Mouse (Mus musculus) hindbrain, embryonic 11.5 days (tissue): Measurements from ENCODE around the gene Fam71e1. TPM values are rescaled to one million over a fixed set of nuclear protein-coding genes. Genes with fewer than 3 reads are reported as not detected.
A peak's percentile ranks its signal among the peaks of the same experiment; 100 is the strongest.

Experiments used
- ATAC-seq: fragments of 200-750 bp; cut with Nextera tagmentation; 2 replicates; pipeline ENCODE4 v1.8.0; 2017; ENCODE audit warnings: mild to moderate bottlenecking, moderate TSS enrichment, moderate library complexity; ENCODE audit not compliant: low FRiP score
- DNase-seq: peaks from one replicate; pipeline ENCODE4 v3.0.0-alpha.2; 2015; ENCODE audit warnings: low spot score
- H3K27ac ChIP-seq: fragments of 300-500 bp; sonication (generic); 2 replicates; pipeline ENCODE4 v1.5.1; 2014; ENCODE audit warnings: mild to moderate bottlenecking, low read depth, low read length
- H3K27me3 ChIP-seq: fragments of 300-500 bp; sonication (generic); 2 replicates; pipeline ENCODE4 v1.6.1; 2014; ENCODE audit warnings: mild to moderate bottlenecking, low read length, moderate library complexity, mixed read lengths; ENCODE audit not compliant: control insufficient read depth, insufficient read depth
- H3K36me3 ChIP-seq: fragments of 300-500 bp; sonication (generic); 2 replicates; pipeline ENCODE4 v1.6.1; 2014; ENCODE audit warnings: mild to moderate bottlenecking, low read length, moderate library complexity, mixed read lengths; ENCODE audit not compliant: control insufficient read depth, insufficient read depth
- H3K4me1 ChIP-seq: fragments of 300-500 bp; sonication (generic); replicated peaks from 2 replicates; pipeline ENCODE4 v1.6.1; 2014; ENCODE audit warnings: low read length, mixed read lengths; ENCODE audit not compliant: control insufficient read depth, insufficient read depth
- H3K4me2 ChIP-seq: fragments of 300-500 bp; sonication (generic); replicated peaks from 2 replicates; pipeline ENCODE4 v1.6.1; 2014; ENCODE audit warnings: mild to moderate bottlenecking, low read depth, low read length
- H3K4me3 ChIP-seq: fragments of 300-500 bp; sonication (generic); 2 replicates; pipeline ENCODE4 v1.5.1; 2014; ENCODE audit warnings: low read depth, low read length
- H3K9ac ChIP-seq: fragments of 300-500 bp; sonication (generic); 2 replicates; pipeline ENCODE4 v1.6.1; 2014; ENCODE audit warnings: low read depth, low read length
- H3K9me3 ChIP-seq: fragments of 300-500 bp; sonication (generic); 2 replicates; pipeline ENCODE4 v1.6.1; 2016; ENCODE audit warnings: low read length; ENCODE audit not compliant: control insufficient read depth
- WGBS: fragments of 180-500 bp; shearing (Covaris S2); extraction: QIAGEN DNeasy Blood & Tissue Kit; methylation state at CpG from one replicate; pipeline ENCODE4 v1.1.7; 2014; 5-methylcytosine and 5-hydroxymethylcytosine counted together
- polyA plus RNA-seq: library from polyadenylated mRNA; unstranded; fragments of >200 nt; fragmentation: Nextera tagmentation; extraction: Ambion mirVana; gene quantifications from 2 replicates; pipeline ENCODE4 v1.2.1, GENCODE M21; 2014

Fam71e1 gene
- polyA plus RNA-seq, 1 experiment from 2014 or later = 20.6 TPM

- WGBS = 92% methylated on average over 10 of the region's 10 CpGs
- Histone ChIP-seq H3K36me3 (peaks cover 16% of the 10 kb centered on the region; the same call in 1 of the 2 replicates), H3K4me2 (no peak overlapping the region), H3K27ac (no peak overlapping the region), H3K4me3 (no peak overlapping the region), H3K27me3 (peaks cover 21% of the 10 kb centered on the region), H3K4me1 (peaks cover 12% of the 10 kb centered on the region), H3K9ac (no peak overlapping the region), H3K9me3 (no peaks in the 10 kb centered on the region)
- no peak for ATAC-seq
- DNase-seq = no peak
Measured at GRCm38 (mm10) chr7:44463556-44464225, 32.7 kb upstream of the Fam71e1 start.

GRCm38 (mm10) chr7:44464511-44464910, 31.9 kb upstream of the Fam71e1 start:
- Histone ChIP-seq H3K27ac (peak overlapping the region; percentile 53; the same call in 1 of the 2 replicates), H3K27me3 (peaks cover 21% of the 10 kb centered on the region), H3K36me3 (peaks cover 16% of the 10 kb centered on the region; the same call in 1 of the 2 replicates), H3K4me2 (no peak overlapping the region), H3K9me3 (no peaks in the 10 kb centered on the region), H3K9ac (no peak overlapping the region), H3K4me1 (peaks cover 14% of the 10 kb centered on the region), H3K4me3 (no peak overlapping the region)
- 26% methylated on average over 4 of the region's 4 CpGs for WGBS
- no peak for ATAC-seq
- no peak for DNase-seq

- H3K27ac ChIP-seq = peak within 1 kb of the TSS; percentile 53; the same call in 1 of the 2 replicates
- H3K27me3 ChIP-seq = peaks cover 21% of the 10 kb centered on the region
- peaks cover 16% of the 10 kb centered on the region; the same call in 1 of the 2 replicates for H3K36me3 ChIP-seq
- H3K9me3 ChIP-seq = no peaks in the 10 kb centered on the region
- 49% methylated on average over 2 of the region's 2 CpGs for WGBS
- DNase-seq (no peak), ATAC-seq (no peak)
- H3K4me2 ChIP-seq = no peak within 1 kb of the TSS
- no peak within 1 kb of the TSS for H3K9ac ChIP-seq
- H3K4me1 ChIP-seq = peaks cover 14% of the 10 kb centered on the region
- H3K4me3 ChIP-seq = no peak within 1 kb of the TSS
Measured at GRCm38 (mm10) chr7:44465111-44465510, 31.3 kb upstream of the Fam71e1 start, which contains the start of gene Aspdh. Gene Aspdh (plus strand): TSS chr7:44465391.

- no peak overlapping the region for H3K9ac ChIP-seq
- 81% methylated on average over 10 of the region's 10 CpGs for WGBS
- H3K27ac ChIP-seq = no peak overlapping the region
- no peak overlapping the region for H3K4me2 ChIP-seq
- no peak for DNase-seq
- peaks cover 13% of the 10 kb centered on the region for H3K27me3 ChIP-seq
- ATAC-seq = no peak
- no peak overlapping the region for H3K4me3 ChIP-seq
- H3K9me3 ChIP-seq = no peaks in the 10 kb centered on the region
- peaks cover 12% of the 10 kb centered on the region; the same call in 1 of the 2 replicates for H3K36me3 ChIP-seq
- peaks cover 14% of the 10 kb centered on the region for H3K4me1 ChIP-seq
Measured at GRCm38 (mm10) chr7:44466006-44466887, 30.1 kb upstream of the Fam71e1 start.

GRCm38 (mm10) chr7:44466888-44467311, 29.5 kb upstream of the Fam71e1 start:
- no peak overlapping the region for H3K9ac ChIP-seq
- no peak overlapping the region for H3K27ac ChIP-seq
- H3K4me3 ChIP-seq = no peak overlapping the region
- no peak overlapping the region for H3K4me2 ChIP-seq
- peaks cover 6% of the 10 kb centered on the region for H3K27me3 ChIP-seq
- H3K36me3 ChIP-seq = peaks cover 6% of the 10 kb centered on the region; the same call in 1 of the 2 replicates
- WGBS = 87% methylated on average over 16 of the region's 16 CpGs
- DNase-seq (no peak), ATAC-seq (0 out of 2 replicates have a peak, but pooled peaks have one; percentile 0)
- H3K9me3 ChIP-seq = no peaks in the 10 kb centered on the region
- peaks cover 14% of the 10 kb centered on the region for H3K4me1 ChIP-seq

- peaks cover 14% of the 10 kb centered on the region for H3K4me1 ChIP-seq
- H3K9ac ChIP-seq = peak within 1 kb of the TSS; percentile 60
- H3K4me2 ChIP-seq = peak within 1 kb of the TSS; percentile 62
- H3K36me3 ChIP-seq = no peaks in the 10 kb centered on the region
- peak; percentile 94 for DNase-seq
- no peaks in the 10 kb centered on the region for H3K27me3 ChIP-seq
- under 1% methylated on average over 42 of the region's 42 CpGs for WGBS
- H3K9me3 ChIP-seq = no peaks in the 10 kb centered on the region
- peak within 1 kb of the TSS; percentile 50 for H3K4me3 ChIP-seq
- peak within 1 kb of the TSS; percentile 85 for H3K27ac ChIP-seq
- peak; percentile 92 for ATAC-seq
Measured at GRCm38 (mm10) chr7:44467811-44468411, 28.5 kb upstream of the Fam71e1 start, which contains the start of gene Josd2. Gene Josd2 (plus strand): TSS chr7:44467980.

- no peak for ATAC-seq
- H3K4me1 ChIP-seq = peaks cover 17% of the 10 kb centered on the region
- DNase-seq = no peak
- no peaks in the 10 kb centered on the region for H3K9me3 ChIP-seq
- no peaks in the 10 kb centered on the region for H3K36me3 ChIP-seq
- H3K9ac ChIP-seq = peak overlapping the region; percentile 60
- H3K27ac ChIP-seq = peak overlapping the region; percentile 85
- no peaks in the 10 kb centered on the region for H3K27me3 ChIP-seq
- peak overlapping the region; percentile 50 for H3K4me3 ChIP-seq
- H3K4me2 ChIP-seq = peak overlapping the region; percentile 62
- WGBS = 57% methylated on average over 15 of the region's 15 CpGs
Measured at GRCm38 (mm10) chr7:44468644-44469285, 27.6 kb upstream of the Fam71e1 start.
